Mouse (Mus musculus) megakaryocyte, embryonic 14.5 days (primary cell): ENCODE data around the gene Ttc24.

Source experiments
- FLI1 ChIP-seq: IDR thresholded peaks from 2 replicates; pipeline ENCODE4 v1.6.1; 2012; ENCODE audit warnings: low read length, inconsistent platforms, mixed read lengths
- GATA1 ChIP-seq: IDR thresholded peaks from 3 replicates; pipeline ENCODE4 v1.6.1; 2012; ENCODE audit warnings: mixed read lengths, low read length, inconsistent platforms, borderline replicate concordance

GRCm38 (mm10) chr3:88120117-88120651 lies 42.1 kb upstream of the Ttc24 start:
- no peak for TF ChIP-seq GATA1
- TF ChIP-seq FLI1: no peak
